Mouse (Mus musculus): ENCODE measurements around the gene Fkbp5. TPM values are rescaled to one million over a fixed set of nuclear protein-coding genes. Genes with fewer than 3 reads are reported as not detected.
A peak's percentile ranks its signal among the peaks of the same experiment; 100 is the strongest.

Fkbp5 gene
- total and polyA plus RNA-seq, 3 experiments: 14.4 to 31.4 (median 22.6) TPM

- no peak for DNase-seq (ENCODE audit: extremely low read depth)
- Histone ChIP-seq H3K4me2 (ENCODE audit: insufficient read depth, low read depth, poor library complexity, severe bottlenecking) (peak overlapping the region; percentile 68), H3K27me3 (replicated peaks) (peaks cover 8% of the 10 kb centered on the region), H3K4me1 (ENCODE audit: control insufficient read depth in 1 of 2, insufficient read depth in 2 of 2) (peaks cover 0 to 4% of the 10 kb centered on the region in 2 experiments; a peak in 1 of 4 replicates), H3K4me3 (replicated peaks in 1 of 3; ENCODE audit: low read depth in 2 of 3, low read length in 2 of 3, poor library complexity in 1 of 3) (no peak overlapping the region), H3K79me2 (replicated peaks; ENCODE audit: control insufficient read depth, extremely low read depth, insufficient read depth, poor library complexity, severe bottlenecking) (no peaks in the 10 kb centered on the region), H3K27ac (ENCODE audit: insufficient read depth, low read depth) (no peak overlapping the region), H3K36me3 (replicated peaks in 1 of 2; ENCODE audit: control insufficient read depth in 1 of 2, insufficient read depth in 1 of 2, low read length in 1 of 2) (no peaks in the 10 kb centered on the region), H3K9me3 (replicated peaks; ENCODE audit: low read length) (no peaks in the 10 kb centered on the region), H3K9ac (ENCODE audit: insufficient read depth, low read depth) (no peak overlapping the region)
- TF ChIP-seq NRF1 (IDR thresholded peaks at IDR 0.05; ENCODE audit: low read depth, low read length): peak; percentile 58; the same call in 1 of the 2 replicates
- TF ChIP-seq CHD2 (IDR thresholded peaks at IDR 0.05; ENCODE audit: low read length): no peak
- in situ Hi-C loops (cut with MboI; ENCODE audit: low pct_ligation_motif_present, low pct_unique_long_range_greater_than_20kb, low sequenced_read_pairs): loop anchor here (10.0 kb wide), 1 partner anchor 160 kb away; the partner anchor contains the start of gene Armc12
- dilution Hi-C loops (cut with MboI; ENCODE audit: extremely low pct_ligation_motif_present, extremely low pct_unique_long_range_greater_than_20kb, low sequenced_read_pairs): no loop called here
Observed at GRCm38 (mm10) chr17:28374494-28374893, 142.8 kb downstream of the Fkbp5 start.

- H3K4me2 ChIP-seq (ENCODE audit: insufficient read depth, low read depth, poor library complexity, severe bottlenecking): peak overlapping the region; percentile 68
- H3K27me3 ChIP-seq (replicated peaks): peaks cover 8% of the 10 kb centered on the region
- H3K9ac ChIP-seq (ENCODE audit: insufficient read depth, low read depth): no peak overlapping the region
- in situ Hi-C loops (cut with MboI; ENCODE audit: low pct_ligation_motif_present, low pct_unique_long_range_greater_than_20kb, low sequenced_read_pairs) (loop anchor here (10.0 kb wide), 1 partner anchor 161 kb away; the partner anchor contains the start of gene Armc12), dilution Hi-C loops (cut with MboI; ENCODE audit: extremely low pct_ligation_motif_present, extremely low pct_unique_long_range_greater_than_20kb, low sequenced_read_pairs) (no loop called here)
- TF ChIP-seq BHLHE40 (IDR thresholded peaks at IDR 0.05; ENCODE audit: low read depth, low read length) (peak; percentile 42; the same call in 1 of the 2 replicates), ZKSCAN1 (IDR thresholded peaks at IDR 0.05; ENCODE audit: borderline replicate concordance, low read depth, low read length) (no peak), CTCF (conservative IDR thresholded peaks at IDR 0.05 in 1 of 2, IDR thresholded peaks at IDR 0.05 in 1 of 2; ENCODE audit: low read depth in 2 of 2, low read length in 2 of 2) (peak; percentile 65 to 91), JUND (conservative IDR thresholded peaks at IDR 0.05; ENCODE audit: low read depth, low read length) (no peak), NELFE (IDR thresholded peaks at IDR 0.05; ENCODE audit: low read depth, low read length) (0 out of 2 replicates have a peak, but pooled peaks have one; percentile 32), MYC (IDR thresholded peaks at IDR 0.05; ENCODE audit: low read depth, low read length) (peak; percentile 41; the same call in 1 of the 2 replicates), GABPA (IDR thresholded peaks at IDR 0.05; ENCODE audit: insufficient replicate concordance, low read depth, low read length) (no peak), TCF12 (IDR thresholded peaks at IDR 0.05; ENCODE audit: low read depth, low read length) (0 out of 2 replicates have a peak, but pooled peaks have one; percentile 36), MXI1 (IDR thresholded peaks at IDR 0.05; ENCODE audit: low read depth, low read length) (0 out of 2 replicates have a peak, but pooled peaks have one; percentile 41), ZNF384 (IDR thresholded peaks at IDR 0.05; ENCODE audit: low read depth, low read length) (no peak), ZC3H11A (IDR thresholded peaks at IDR 0.05; ENCODE audit: low read depth, low read length) (peak; percentile 38; the same call in 1 of the 2 replicates), RAD21 (IDR thresholded peaks at IDR 0.05; ENCODE audit: low read depth, low read length) (peak; percentile 85), SMC3 (IDR thresholded peaks at IDR 0.05; ENCODE audit: low read depth, low read length) (peak; percentile 86), MAZ (IDR thresholded peaks at IDR 0.05; ENCODE audit: low read depth, low read length) (0 out of 2 replicates have a peak, but pooled peaks have one; percentile 34)
- H3K79me2 ChIP-seq (replicated peaks; ENCODE audit: control insufficient read depth, extremely low read depth, insufficient read depth, poor library complexity, severe bottlenecking): no peaks in the 10 kb centered on the region
- peak; percentile 64 for DNase-seq (ENCODE audit: extremely low read depth)
- H3K9me3 ChIP-seq (replicated peaks; ENCODE audit: low read length): no peaks in the 10 kb centered on the region
- no peaks in the 10 kb centered on the region for H3K36me3 ChIP-seq (replicated peaks in 1 of 2; ENCODE audit: control insufficient read depth in 1 of 2, insufficient read depth in 1 of 2, low read length in 1 of 2)
- H3K4me1 ChIP-seq (ENCODE audit: control insufficient read depth in 1 of 2, insufficient read depth in 2 of 2): peaks cover 0 to 4% of the 10 kb centered on the region in 2 experiments; a peak in 1 of 4 replicates
- H3K27ac ChIP-seq (ENCODE audit: insufficient read depth, low read depth): no peak overlapping the region
- no peak overlapping the region for H3K4me3 ChIP-seq (replicated peaks in 1 of 3; ENCODE audit: low read depth in 2 of 3, low read length in 2 of 3, poor library complexity in 1 of 3)
Observed at GRCm38 (mm10) chr17:28373821-28374220, 143.5 kb downstream of the Fkbp5 start.
